Mouse (Mus musculus) forebrain, embryonic 16.5 days (tissue): ENCODE measurements around the gene Fam216a. TPM values are rescaled to one million over a fixed set of nuclear protein-coding genes. Genes with fewer than 3 reads are reported as not detected.
A peak's percentile ranks its signal among the peaks of the same experiment; 100 is the strongest.
"Not testable (repeated sequence)": the region's sequence is repeated elsewhere in the genome, so short reads cannot be mapped to it uniquely, and the experiment has no call there.

Experiments
- ATAC-seq: fragments of 200-750 bp; cut with Nextera tagmentation; 2 replicates; pipeline ENCODE4 v1.8.0; 2017; ENCODE audit warnings: mild to moderate bottlenecking, moderate library complexity
- H3K27ac ChIP-seq: fragments of 300-500 bp; sonication (generic); 2 replicates; pipeline ENCODE4 v1.5.1; 2014; ENCODE audit warnings: low read length, control low read depth
- H3K27me3 ChIP-seq: fragments of 300-500 bp; sonication (generic); replicated peaks from 2 replicates; pipeline ENCODE4 v1.6.1; 2014; ENCODE audit warnings: low read length; ENCODE audit not compliant: control insufficient read depth, insufficient read depth
- H3K36me3 ChIP-seq: fragments of 300-500 bp; sonication (generic); 2 replicates; pipeline ENCODE4 v1.6.1; 2014; ENCODE audit not compliant: control insufficient read depth, insufficient read depth
- H3K4me1 ChIP-seq: fragments of 300-500 bp; sonication (generic); replicated peaks from 2 replicates; pipeline ENCODE4 v1.6.1; 2014; ENCODE audit warnings: low read length; ENCODE audit not compliant: control insufficient read depth, insufficient read depth
- H3K4me2 ChIP-seq: fragments of 300-500 bp; sonication (generic); 2 replicates; pipeline ENCODE4 v1.6.1; 2014; ENCODE audit warnings: mild to moderate bottlenecking, low read length, control low read depth
- H3K4me3 ChIP-seq: fragments of 300-500 bp; sonication (generic); replicated peaks from 2 replicates; pipeline ENCODE4 v1.5.1; 2014; ENCODE audit warnings: mild to moderate bottlenecking, low read length, control low read depth
- H3K9ac ChIP-seq: fragments of 300-500 bp; sonication (generic); replicated peaks from 2 replicates; pipeline ENCODE4 v1.6.1; 2014; ENCODE audit warnings: low read depth, low read length, control low read depth
- H3K9me3 ChIP-seq: fragments of 300-500 bp; sonication (generic); 2 replicates; pipeline ENCODE4 v1.6.1; 2016; ENCODE audit warnings: low read length; ENCODE audit not compliant: control insufficient read depth
- WGBS: fragments of 180-500 bp; shearing (Covaris S2); extraction: QIAGEN DNeasy Blood & Tissue Kit; methylation state at CpG from one replicate; pipeline ENCODE4 v1.1.7; 2014; 5-methylcytosine and 5-hydroxymethylcytosine counted together
- polyA plus RNA-seq: library from polyadenylated mRNA; unstranded; fragments of >200 nt; fragmentation: Nextera tagmentation; extraction: Ambion mirVana; gene quantifications from 2 replicates; pipeline ENCODE4 v1.2.1, GENCODE M21; 2015

Fam216a gene
- polyA plus RNA-seq: 122 and 124 TPM in 2 replicates

DNA sequence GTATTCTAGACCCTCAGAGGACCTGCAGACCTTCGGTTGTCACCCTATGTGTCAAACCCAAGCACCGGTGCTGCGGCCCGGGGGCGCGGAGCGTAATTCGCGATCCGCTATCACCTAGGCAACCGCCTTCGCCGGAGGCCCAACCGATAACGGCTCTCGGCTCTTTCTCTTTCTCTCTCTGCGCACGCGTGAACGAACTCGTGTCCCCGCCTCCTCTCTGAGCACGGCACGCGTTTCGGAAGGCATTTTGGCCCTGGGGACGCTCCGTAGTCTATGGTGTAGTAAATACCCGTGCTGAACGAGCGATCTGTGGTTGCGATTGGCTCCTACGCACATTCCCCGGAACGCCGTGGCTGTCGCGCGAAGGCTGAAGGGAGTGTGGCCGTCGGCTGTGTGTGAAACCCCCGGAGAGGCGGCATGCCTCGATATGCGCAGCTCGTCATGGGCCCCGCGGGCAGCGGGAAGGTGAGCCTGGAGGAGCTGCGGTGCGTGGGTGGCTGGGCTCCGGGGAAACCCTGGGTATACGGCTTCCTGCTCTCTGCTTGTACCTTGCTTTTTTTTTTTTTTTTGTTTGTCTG lies at the start of gene Fam216a:
Gene Fam216a, minus strand, starts transcription at position 173 of the 578 bp plus-strand sequence.
- peak; percentile 95 for ATAC-seq
- Histone ChIP-seq H3K27ac (peak within 1 kb of the TSS; percentile 95), H3K9me3 (no peaks in the 10 kb centered on the region), H3K4me2 (peak within 1 kb of the TSS; percentile 93), H3K27me3 (no peaks in the 10 kb centered on the region), H3K36me3 (peaks cover 17% of the 10 kb centered on the region), H3K4me1 (peaks cover 23% of the 10 kb centered on the region), H3K9ac (peak within 1 kb of the TSS; percentile 89), H3K4me3 (peak within 1 kb of the TSS; percentile 93)
- under 1% methylated on average over 53 of the region's 53 CpGs for WGBS

GRCm38 (mm10) chr5:122421271-122422068 lies 49.3 kb upstream of the Fam216a start, which contains the start of gene Anapc7:
TSS of gene Anapc7 (plus strand) at chr5:122421693.
- peak within 1 kb of the TSS; percentile 92 for H3K9ac ChIP-seq
- peak; percentile 53 for ATAC-seq
- H3K9me3 ChIP-seq: no peaks in the 10 kb centered on the region
- peak within 1 kb of the TSS; percentile 95 for H3K4me3 ChIP-seq
- H3K36me3 ChIP-seq: no peaks in the 10 kb centered on the region
- peak within 1 kb of the TSS; percentile 78 for H3K4me2 ChIP-seq
- 20% methylated on average over 17 of the region's 17 CpGs for WGBS
- H3K4me1 ChIP-seq: peaks cover 18% of the 10 kb centered on the region
- H3K27ac ChIP-seq: peak within 1 kb of the TSS; percentile 96
- no peaks in the 10 kb centered on the region for H3K27me3 ChIP-seq

DNA sequence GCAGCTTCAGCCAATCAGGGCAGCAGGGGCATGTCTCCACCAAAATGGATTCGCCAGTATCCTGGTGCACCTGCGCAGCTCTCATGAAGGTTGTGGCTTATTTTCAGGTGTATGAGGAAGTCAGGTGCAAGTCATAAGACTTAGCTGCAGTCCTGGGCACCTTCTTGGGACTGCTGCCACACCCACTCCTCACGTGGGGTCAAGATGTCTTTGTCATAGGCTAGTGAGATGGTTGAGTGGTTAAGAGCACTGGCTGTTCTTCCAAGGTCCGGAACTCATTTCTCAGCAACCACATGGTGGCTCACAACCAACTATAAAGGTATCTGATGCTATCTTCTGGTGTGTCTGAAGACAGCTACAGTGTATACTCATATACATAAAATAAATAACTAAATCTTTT lies 48.5 kb upstream of the Fam216a start:
- not testable (repeated sequence) for H3K9ac ChIP-seq, H3K4me3 ChIP-seq, H3K27ac ChIP-seq, H3K9me3 ChIP-seq, H3K27me3 ChIP-seq, ATAC-seq, H3K36me3 ChIP-seq, H3K4me2 ChIP-seq
- peaks cover 18% of the 10 kb centered on the region for H3K4me1 ChIP-seq
- WGBS: 69% methylated on average over 4 of the region's 4 CpGs

- Histone ChIP-seq H3K9ac (no peak overlapping the region), H3K27me3 (no peaks in the 10 kb centered on the region), H3K4me1 (no peaks in the 10 kb centered on the region), H3K36me3 (no peaks in the 10 kb centered on the region), H3K9me3 (peaks cover under 1% of the 10 kb centered on the region; the same call in 1 of the 2 replicates), H3K27ac (no peak overlapping the region), H3K4me2 (no peak overlapping the region), H3K4me3 (no peak overlapping the region)
- no peak for ATAC-seq
- WGBS: 89% methylated on average over 12 of the region's 12 CpGs
These were observed 43.3 kb upstream of the Fam216a start for GRCm38 (mm10) chr5:122415465-122415864.

DNA sequence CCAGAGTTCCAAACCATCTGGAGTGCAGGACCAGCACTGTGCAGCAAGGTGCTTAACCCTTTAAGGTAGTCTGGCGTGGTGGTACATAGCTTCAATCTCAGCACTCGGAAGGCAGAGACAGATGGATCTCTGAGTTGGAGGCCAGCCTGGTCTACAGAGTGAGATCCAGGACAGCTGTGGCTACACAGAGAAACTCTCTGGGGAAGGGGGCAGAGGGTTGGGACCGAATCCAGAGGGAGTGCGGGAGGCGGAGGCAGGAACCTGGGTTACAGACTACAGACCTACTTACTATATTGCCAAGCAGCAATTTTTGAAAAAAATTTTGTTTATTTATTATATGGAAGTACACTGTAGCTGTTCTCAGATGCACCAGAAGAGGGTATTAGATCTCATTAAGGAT lies 42.2 kb upstream of the Fam216a start:
- Histone ChIP-seq H3K4me2 (no peak overlapping the region), H3K27me3 (no peaks in the 10 kb centered on the region), H3K27ac (no peak overlapping the region), H3K9ac (no peak overlapping the region), H3K4me1 (no peaks in the 10 kb centered on the region), H3K4me3 (no peak overlapping the region), H3K9me3 (peaks cover 2% of the 10 kb centered on the region; the same call in 1 of the 2 replicates), H3K36me3 (no peaks in the 10 kb centered on the region; the same call in 1 of the 2 replicates)
- WGBS: 87% methylated on average over 5 of the region's 5 CpGs
- no peak for ATAC-seq

GRCm38 (mm10) chr5:122412826-122413225 lies 40.7 kb upstream of the Fam216a start:
- Histone ChIP-seq H3K4me2 (no peak overlapping the region), H3K36me3 (no peaks in the 10 kb centered on the region; the same call in 1 of the 2 replicates), H3K4me3 (no peak overlapping the region), H3K27me3 (no peaks in the 10 kb centered on the region), H3K27ac (no peak overlapping the region), H3K9ac (no peak overlapping the region), H3K9me3 (peaks cover 2% of the 10 kb centered on the region; the same call in 1 of the 2 replicates), H3K4me1 (no peaks in the 10 kb centered on the region)
- no peak for ATAC-seq
- WGBS: 76% methylated on average over 6 of the region's 6 CpGs

DNA sequence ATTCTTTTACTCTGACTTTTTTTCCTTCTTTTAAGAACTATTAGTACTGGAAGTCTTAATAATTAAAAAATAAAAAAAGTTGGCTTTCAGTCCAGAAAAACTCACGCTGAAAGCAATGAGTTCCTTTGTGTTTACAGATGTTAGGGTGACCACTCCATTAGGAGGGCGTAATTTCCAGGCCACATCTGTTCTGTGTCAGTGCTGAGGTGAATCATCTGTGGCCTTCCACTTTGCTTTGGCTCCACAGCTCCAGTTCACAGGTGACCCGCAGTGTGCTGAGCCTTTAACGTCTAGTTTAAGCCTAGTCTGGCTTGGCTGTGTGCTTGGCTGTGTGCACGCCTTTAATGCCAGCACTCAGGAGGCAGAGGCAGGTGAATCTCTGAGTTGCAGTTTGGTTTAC lies 39.7 kb upstream of the Fam216a start:
- no peaks in the 10 kb centered on the region for H3K27me3 ChIP-seq
- no peak for ATAC-seq
- 88% methylated on average over 5 of the region's 5 CpGs for WGBS
- H3K9me3 ChIP-seq: peaks cover 2% of the 10 kb centered on the region; the same call in 1 of the 2 replicates
- H3K4me2 ChIP-seq: no peak overlapping the region
- no peaks in the 10 kb centered on the region for H3K4me1 ChIP-seq
- H3K27ac ChIP-seq: no peak overlapping the region
- no peak overlapping the region for H3K9ac ChIP-seq
- H3K36me3 ChIP-seq: peaks cover 2% of the 10 kb centered on the region
- no peak overlapping the region for H3K4me3 ChIP-seq

GRCm38 (mm10) chr5:122409692-122410645 lies 37.8 kb upstream of the Fam216a start:
- no peak for ATAC-seq
- Histone ChIP-seq H3K27me3 (no peaks in the 10 kb centered on the region), H3K4me3 (no peak overlapping the region), H3K4me1 (no peaks in the 10 kb centered on the region), H3K27ac (no peak overlapping the region), H3K9me3 (peaks cover 2% of the 10 kb centered on the region; the same call in 1 of the 2 replicates), H3K4me2 (no peak overlapping the region), H3K36me3 (peaks cover 19% of the 10 kb centered on the region), H3K9ac (no peak overlapping the region)
- WGBS: 87% methylated on average over 19 of the region's 19 CpGs
